Mouse (Mus musculus) heart, embryonic 12.5 days (tissue): Measurements from ENCODE around the gene Phb2. TPM values are rescaled to one million over a fixed set of nuclear protein-coding genes. Genes with fewer than 3 reads are reported as not detected.

Source experiments
- ATAC-seq: fragments of 200-750 bp; cut with Nextera tagmentation; 2 replicates; pipeline ENCODE4 v1.8.0; 2017; ENCODE audit warnings: moderate TSS enrichment, moderate library complexity; ENCODE audit not compliant: insufficient number of reproducible peaks, low FRiP score
- H3K27ac ChIP-seq: fragments of 300-500 bp; sonication (generic); 2 replicates; pipeline ENCODE4 v1.5.1; 2016; ENCODE audit warnings: mild to moderate bottlenecking, moderate library complexity; ENCODE audit not compliant: poor library complexity, severe bottlenecking
- H3K27me3 ChIP-seq: fragments of 300-500 bp; sonication (generic); replicated peaks from 2 replicates; pipeline ENCODE4 v1.6.1; 2016; ENCODE audit warnings: mild to moderate bottlenecking, moderate library complexity
- H3K36me3 ChIP-seq: fragments of 300-500 bp; sonication (generic); 2 replicates; pipeline ENCODE4 v1.6.1; 2016; ENCODE audit warnings: mild to moderate bottlenecking, moderate library complexity
- H3K4me1 ChIP-seq: fragments of 300-500 bp; sonication (generic); replicated peaks from 2 replicates; pipeline ENCODE4 v1.6.1; 2016; ENCODE audit warnings: mild to moderate bottlenecking
- H3K4me2 ChIP-seq: fragments of 300-500 bp; sonication (generic); 2 replicates; pipeline ENCODE4 v1.6.1; 2016; ENCODE audit warnings: mild to moderate bottlenecking, moderate library complexity
- H3K4me3 ChIP-seq: fragments of 300-500 bp; sonication (generic); 2 replicates; pipeline ENCODE4 v1.5.1; 2016; ENCODE audit warnings: mild to moderate bottlenecking
- H3K9ac ChIP-seq: fragments of 300-500 bp; sonication (generic); 2 replicates; pipeline ENCODE4 v1.6.1; 2016; ENCODE audit warnings: mild to moderate bottlenecking, moderate library complexity
- H3K9me3 ChIP-seq: fragments of 300-500 bp; sonication (generic); replicated peaks from 2 replicates; pipeline ENCODE4 v1.6.1; 2016; ENCODE audit warnings: mild to moderate bottlenecking, moderate library complexity
- WGBS: fragments of 180-500 bp; shearing (Covaris S2); methylation state at CpG from one replicate; pipeline ENCODE4 v1.1.7; 2016; 5-methylcytosine and 5-hydroxymethylcytosine counted together
- polyA plus RNA-seq: library from polyadenylated mRNA; unstranded; fragments of >200 nt; fragmentation: Nextera tagmentation; extraction: Ambion mirVana; gene quantifications from 2 replicates; pipeline ENCODE4 v1.2.1, GENCODE M21; 2016

Gene Phb2
- polyA plus RNA-seq, 1 experiment from 2014 or later, result 349 TPM

- no peak for ATAC-seq
- peaks cover 4% of the 10 kb centered on the region; the same call in 1 of the 2 replicates for H3K36me3 ChIP-seq
- H3K4me2 ChIP-seq, result no peak overlapping the region
- H3K27me3 ChIP-seq, result no peaks in the 10 kb centered on the region
- H3K9me3 ChIP-seq, result no peaks in the 10 kb centered on the region
- H3K4me3 ChIP-seq, result no peak overlapping the region
- no peak overlapping the region for H3K9ac ChIP-seq
- 80% methylated on average over 15 of the region's 15 CpGs for whole genome bisulfite sequencing
- peaks cover 10% of the 10 kb centered on the region; the same call in 1 of the 2 replicates for H3K4me1 ChIP-seq
- no peak overlapping the region for H3K27ac ChIP-seq
Observed at GRCm38 (mm10) chr6:124693243-124693981, 18.7 kb upstream of the Phb2 start.

GRCm38 (mm10) chr6:124694166-124694955, 17.8 kb upstream of the Phb2 start:
- Histone ChIP-seq H3K4me3 (no peak overlapping the region), H3K36me3 (peaks cover 13% of the 10 kb centered on the region), H3K4me2 (no peak overlapping the region), H3K9me3 (no peaks in the 10 kb centered on the region), H3K27me3 (no peaks in the 10 kb centered on the region), H3K4me1 (peaks cover 10% of the 10 kb centered on the region; the same call in 1 of the 2 replicates), H3K9ac (no peak overlapping the region), H3K27ac (no peak overlapping the region)
- no peak; the same call in 1 of the 2 replicates for ATAC-seq
- WGBS, result 78% methylated on average over 15 of the region's 15 CpGs

- Histone ChIP-seq H3K4me1 (peaks cover 21% of the 10 kb centered on the region), H3K4me3 (no peak overlapping the region), H3K4me2 (no peak overlapping the region), H3K9me3 (no peaks in the 10 kb centered on the region), H3K36me3 (peaks cover 29% of the 10 kb centered on the region), H3K27ac (no peak overlapping the region), H3K27me3 (no peaks in the 10 kb centered on the region), H3K9ac (no peak overlapping the region)
- 79% methylated on average over 7 of the region's 7 CpGs for WGBS
- no peak for ATAC-seq
Observed at GRCm38 (mm10) chr6:124696441-124697150, 15.5 kb upstream of the Phb2 start.

- Histone ChIP-seq H3K27ac (no peak overlapping the region), H3K9ac (no peak overlapping the region), H3K4me1 (peaks cover 21% of the 10 kb centered on the region), H3K9me3 (no peaks in the 10 kb centered on the region), H3K27me3 (no peaks in the 10 kb centered on the region), H3K4me2 (no peak overlapping the region), H3K4me3 (no peak overlapping the region), H3K36me3 (peaks cover 50% of the 10 kb centered on the region)
- ATAC-seq, result no peak
- WGBS, result 86% methylated on average over 6 of the region's 6 CpGs
Observed at GRCm38 (mm10) chr6:124698751-124699150, 13.4 kb upstream of the Phb2 start.

- Histone ChIP-seq H3K9ac (no peak overlapping the region), H3K27me3 (no peaks in the 10 kb centered on the region), H3K4me2 (no peak overlapping the region), H3K4me3 (no peak overlapping the region), H3K4me1 (peaks cover 15% of the 10 kb centered on the region), H3K27ac (no peak overlapping the region), H3K36me3 (peaks cover 56% of the 10 kb centered on the region), H3K9me3 (no peaks in the 10 kb centered on the region)
- WGBS, result 85% methylated on average over 4 of the region's 4 CpGs
- no peak for ATAC-seq
Observed at GRCm38 (mm10) chr6:124699366-124699765, 12.8 kb upstream of the Phb2 start.

GRCm38 (mm10) chr6:124699962-124700610, 12.1 kb upstream of the Phb2 start:
- Histone ChIP-seq H3K27ac (no peak overlapping the region), H3K27me3 (no peaks in the 10 kb centered on the region), H3K9ac (no peak overlapping the region), H3K4me2 (no peak overlapping the region), H3K36me3 (peaks cover 63% of the 10 kb centered on the region), H3K4me1 (peaks cover 14% of the 10 kb centered on the region), H3K9me3 (no peaks in the 10 kb centered on the region), H3K4me3 (no peak overlapping the region)
- 81% methylated on average over 11 of the region's 11 CpGs for WGBS
- ATAC-seq, result no peak

- Histone ChIP-seq H3K36me3 (peaks cover 74% of the 10 kb centered on the region), H3K4me3 (no peak overlapping the region), H3K9ac (no peak overlapping the region), H3K27me3 (no peaks in the 10 kb centered on the region), H3K4me1 (peaks cover 17% of the 10 kb centered on the region), H3K4me2 (no peak overlapping the region), H3K27ac (no peak overlapping the region), H3K9me3 (no peaks in the 10 kb centered on the region)
- ATAC-seq, result no peak
- WGBS, result 73% methylated on average over 8 of the region's 8 CpGs
Observed at GRCm38 (mm10) chr6:124701338-124701737, 10.8 kb upstream of the Phb2 start.

GRCm38 (mm10) chr6:124702102-124702783, 9.9 kb upstream of the Phb2 start:
- Histone ChIP-seq H3K9me3 (no peaks in the 10 kb centered on the region), H3K4me2 (no peak overlapping the region), H3K4me3 (no peak overlapping the region), H3K9ac (no peak overlapping the region), H3K27me3 (no peaks in the 10 kb centered on the region), H3K36me3 (peaks cover 75% of the 10 kb centered on the region), H3K4me1 (peaks cover 14% of the 10 kb centered on the region), H3K27ac (no peak overlapping the region)
- ATAC-seq, result 0 out of 2 replicates have a peak, but pooled peaks have one; percentile 2
- 90% methylated on average over 17 of the region's 17 CpGs for WGBS

- H3K27ac ChIP-seq, result no peak overlapping the region
- H3K9me3 ChIP-seq, result no peaks in the 10 kb centered on the region
- no peak overlapping the region for H3K9ac ChIP-seq
- WGBS, result 53% methylated on average over 3 of the region's 3 CpGs
- H3K27me3 ChIP-seq, result no peaks in the 10 kb centered on the region
- H3K4me3 ChIP-seq, result no peak overlapping the region
- ATAC-seq, result 0 out of 2 replicates have a peak, but pooled peaks have one; percentile 16
- H3K4me2 ChIP-seq, result no peak overlapping the region
- peaks cover 79% of the 10 kb centered on the region for H3K36me3 ChIP-seq
- H3K4me1 ChIP-seq, result peaks cover 14% of the 10 kb centered on the region
Observed at GRCm38 (mm10) chr6:124702784-124703103, 9.4 kb upstream of the Phb2 start.

GRCm38 (mm10) chr6:124703789-124704188, 8.3 kb upstream of the Phb2 start:
- Histone ChIP-seq H3K27me3 (no peaks in the 10 kb centered on the region), H3K4me3 (no peak overlapping the region), H3K36me3 (peaks cover 80% of the 10 kb centered on the region), H3K4me2 (no peak overlapping the region), H3K9me3 (no peaks in the 10 kb centered on the region), H3K4me1 (peaks cover 14% of the 10 kb centered on the region), H3K27ac (no peak overlapping the region), H3K9ac (no peak overlapping the region)
- no peak for ATAC-seq
- 54% methylated on average over 7 of the region's 7 CpGs for WGBS
